Mouse (Mus musculus) gastrocnemius, postnatal 14 days (tissue): ENCODE data around the gene Ppp2ca. TPM values are rescaled to one million over a fixed set of nuclear protein-coding genes. Genes with fewer than 3 reads are reported as not detected.
"Not testable (repeated sequence)": the region's sequence is repeated elsewhere in the genome, so short reads cannot be mapped to it uniquely, and the experiment has no call there.

Experiments used
- DNase-seq: peaks from one replicate; pipeline ENCODE4 v3.0.0; 2021; ENCODE audit warnings: mixed read lengths
- intact Hi-C: fragments of 180-260 bp; cut with DNase I; formaldehyde crosslinking; loops from one replicate; pipeline ENCODE4 v1.15.1; 2025; ENCODE audit warnings: low total_unique reads
- microRNA-seq, 2 experiments: library from miRNA; unstranded; fragments of <30 nt; microRNA quantifications; one replicate each; pipeline ENCODE4 v1.2.0; 2021
- total RNA-seq, 2 experiments: library from RNA; stranded (reverse); gene quantifications; 2 replicates each; pipeline ENCODE4 v1.2.3; 2021

The Ppp2ca gene
- total RNA-seq, 2 experiments from 2014 or later = 40.8 to 41.4 TPM

DNA sequence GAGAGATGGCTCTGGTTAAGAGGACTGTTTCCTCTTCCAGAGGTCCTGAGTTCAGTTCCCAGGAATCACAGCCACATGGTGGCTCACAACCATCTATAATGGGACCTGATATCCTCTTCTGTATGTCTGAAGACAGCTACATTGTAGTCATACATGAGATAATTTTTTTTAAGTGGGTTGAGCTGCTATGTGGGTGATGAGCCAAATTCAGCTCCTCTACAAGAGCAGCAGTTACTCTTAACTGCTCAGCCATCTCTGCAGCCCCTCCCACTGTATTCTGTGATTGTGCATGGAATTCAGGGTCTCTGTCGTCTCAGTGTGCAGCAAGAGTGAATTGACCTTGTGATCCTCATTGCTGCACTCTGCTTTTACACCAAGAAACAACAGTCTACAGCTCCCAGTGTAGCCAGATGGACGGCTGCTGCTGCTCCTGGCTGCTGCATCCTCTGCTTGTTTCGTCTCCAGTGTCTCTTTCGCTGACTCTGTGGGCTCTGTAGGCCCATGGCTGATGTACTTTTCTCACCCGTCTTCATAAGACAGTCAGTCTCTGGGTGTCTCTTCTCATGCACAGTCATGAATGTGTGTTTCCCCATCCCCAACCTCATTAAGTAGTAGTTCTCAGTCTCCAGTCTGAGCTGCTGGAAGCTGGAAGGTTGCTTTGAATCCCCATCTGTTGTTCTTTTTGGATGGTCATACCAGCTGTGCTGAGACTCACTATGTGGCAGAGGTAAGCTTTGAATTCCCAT lies 30.0 kb downstream of the Ppp2ca start:
- intact Hi-C loops = no loop called here
- no peak for DNase-seq

DNA sequence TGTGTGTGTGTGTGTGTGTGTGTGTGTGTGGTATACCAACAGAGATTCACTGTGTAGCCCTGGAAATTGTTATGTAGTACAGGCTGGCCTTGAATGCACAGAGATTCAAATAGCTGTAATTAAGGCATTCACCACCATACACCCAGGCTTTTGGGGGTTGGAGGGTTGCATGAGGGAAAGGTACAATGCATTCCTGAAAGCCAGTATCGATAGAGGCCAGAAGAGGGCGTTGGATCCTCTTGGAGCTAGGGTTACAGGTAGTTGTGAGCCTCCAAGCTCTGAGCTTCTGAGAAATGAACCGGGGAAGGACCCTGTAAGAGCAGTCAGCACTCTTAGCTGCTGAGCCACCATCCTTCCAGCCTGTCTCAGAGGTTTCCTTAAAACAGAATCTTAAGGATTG lies 30.7 kb downstream of the Ppp2ca start:
- intact Hi-C loops = no loop called here
- DNase-seq = no peak

DNA sequence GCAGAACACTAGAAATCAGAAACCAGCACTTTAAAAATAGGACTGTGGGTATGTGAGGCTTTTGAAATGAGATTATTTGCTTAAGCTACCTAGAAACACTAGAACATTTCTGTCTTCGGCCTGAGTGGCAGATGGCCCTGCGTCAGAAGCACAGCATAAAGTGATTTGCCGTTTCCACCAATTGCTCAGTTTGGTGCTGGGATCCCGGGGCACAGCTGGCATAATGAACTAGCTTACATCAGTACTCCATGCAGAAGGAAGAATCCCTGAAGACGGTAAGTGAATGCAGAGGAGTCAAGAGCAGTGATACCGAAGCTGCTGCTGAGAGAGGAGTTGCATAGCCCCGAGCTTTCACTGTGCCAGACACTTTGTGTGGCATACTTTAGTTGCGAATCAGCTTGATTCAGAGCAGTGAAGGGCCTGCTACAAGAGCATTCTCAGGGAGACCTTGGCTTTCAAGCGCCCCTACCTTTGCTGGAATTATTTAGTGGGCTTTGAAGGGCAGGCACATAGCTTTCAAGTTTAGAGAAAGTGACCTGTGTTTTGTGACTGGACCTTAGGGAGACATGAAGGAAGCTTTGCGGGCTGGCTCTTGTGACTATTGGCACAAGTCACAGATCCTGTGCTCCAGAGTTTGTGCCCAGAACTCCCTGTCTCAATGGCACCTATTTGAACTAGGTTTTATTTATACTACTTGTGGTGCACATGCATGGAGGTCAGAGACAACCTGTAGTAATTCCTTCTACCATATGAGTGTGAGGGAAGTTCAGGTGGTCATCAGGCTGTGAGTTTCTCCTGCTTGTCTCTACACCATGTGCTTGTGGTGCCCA lies 31.4 kb downstream of the Ppp2ca start:
- intact Hi-C loops = no loop called here
- peak; percentile 6 for DNase-seq

DNA sequence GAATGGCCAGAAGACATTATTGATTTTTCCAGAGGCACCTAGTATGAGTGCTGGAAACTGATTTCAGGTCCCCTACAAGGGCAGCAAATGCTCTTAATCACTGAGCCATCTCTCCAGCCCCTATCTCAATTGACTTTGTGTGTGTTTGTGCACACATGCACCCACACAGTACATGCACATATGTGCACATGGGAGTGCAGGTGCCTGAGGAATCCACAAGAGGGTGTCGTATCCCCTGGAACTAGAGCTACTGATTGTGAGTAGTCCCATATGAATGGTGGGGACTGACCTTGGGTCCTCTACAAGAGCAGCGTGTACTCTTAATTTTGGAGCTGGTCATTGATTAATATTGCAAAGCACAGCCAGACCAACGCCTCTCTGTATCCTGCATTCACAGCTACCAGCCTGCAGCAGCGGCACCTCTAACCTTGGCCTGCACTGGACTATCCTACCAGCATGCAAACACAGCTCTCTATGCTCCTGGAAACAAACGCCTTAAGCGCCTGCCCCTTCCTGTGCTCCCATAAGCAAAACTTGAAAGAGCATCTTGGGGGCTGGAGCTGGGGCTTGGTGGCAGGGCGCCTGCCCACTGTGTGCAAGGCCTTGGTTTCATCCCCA lies 32.1 kb downstream of the Ppp2ca start:
- intact Hi-C loops = no loop called here
- no peak for DNase-seq

DNA sequence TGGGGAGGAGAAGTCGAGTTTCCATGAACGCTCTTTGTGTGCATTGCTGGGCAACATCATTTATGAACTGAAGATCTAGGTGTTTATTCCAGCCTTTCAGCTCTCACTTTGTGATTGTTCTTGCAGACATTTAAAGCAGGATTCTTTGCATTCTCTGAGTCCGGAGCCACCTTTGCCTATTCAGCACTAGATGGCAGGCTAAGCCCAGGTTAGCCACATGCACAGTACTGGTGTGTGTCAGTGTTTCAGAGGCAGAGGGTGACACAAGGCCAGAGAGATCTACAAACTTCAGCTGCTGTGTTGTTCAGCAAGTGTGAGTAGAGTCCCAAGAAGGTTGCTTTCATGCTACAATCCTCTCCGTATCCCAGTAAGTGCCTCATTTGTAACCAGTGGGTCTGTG lies 45.2 kb downstream of the Ppp2ca start:
- intact Hi-C loops = not testable (repeated sequence)
- DNase-seq = peak; percentile 30

DNA sequence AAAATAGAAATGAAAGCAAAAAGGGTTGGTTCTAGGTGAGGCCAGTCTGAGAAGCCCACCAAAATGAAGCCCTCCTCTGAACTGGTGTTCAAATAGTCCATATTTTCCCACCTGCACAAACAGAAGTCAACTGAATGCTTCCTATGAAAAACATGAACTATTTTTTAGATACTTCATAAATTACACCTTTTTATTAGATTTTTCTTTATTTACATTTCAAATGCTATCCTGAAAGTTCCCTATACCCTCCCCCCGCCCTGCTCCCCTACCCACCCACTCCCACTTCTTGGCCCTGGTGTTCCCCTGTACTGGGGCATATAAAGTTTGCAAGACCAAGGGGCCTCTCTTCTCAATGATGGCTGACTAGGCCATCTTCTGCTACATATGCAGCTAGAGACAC lies 46.9 kb downstream of the Ppp2ca start, which contains the start of gene Olfr1373:
Olfr1373 (minus strand) TSS at position 101 of the 400 bp plus-strand sequence.
- intact Hi-C loops, DNase-seq: not testable (repeated sequence)

DNA sequence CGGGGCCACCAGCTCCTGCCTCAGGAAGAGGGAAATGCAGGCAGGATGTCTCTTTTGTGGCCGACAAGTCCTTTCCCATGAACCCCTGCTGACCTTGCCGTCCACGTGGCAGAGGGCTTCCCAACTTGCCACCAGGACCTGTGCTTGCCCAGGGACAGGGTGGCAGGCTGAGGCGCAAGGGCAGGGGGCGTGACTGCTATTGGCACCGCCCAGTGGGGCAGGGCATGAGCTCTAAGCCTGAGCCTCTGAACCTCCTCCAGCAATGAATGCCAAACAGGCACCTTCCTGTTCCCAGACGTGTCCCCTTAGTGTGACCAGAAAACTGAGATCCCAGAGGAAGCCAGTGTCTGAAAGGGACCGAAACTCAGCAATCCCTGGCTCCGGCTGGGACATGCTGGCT lies 65.4 kb downstream of the Ppp2ca start:
- peak; percentile 27 for DNase-seq
- intact Hi-C loops = no loop called here

DNA sequence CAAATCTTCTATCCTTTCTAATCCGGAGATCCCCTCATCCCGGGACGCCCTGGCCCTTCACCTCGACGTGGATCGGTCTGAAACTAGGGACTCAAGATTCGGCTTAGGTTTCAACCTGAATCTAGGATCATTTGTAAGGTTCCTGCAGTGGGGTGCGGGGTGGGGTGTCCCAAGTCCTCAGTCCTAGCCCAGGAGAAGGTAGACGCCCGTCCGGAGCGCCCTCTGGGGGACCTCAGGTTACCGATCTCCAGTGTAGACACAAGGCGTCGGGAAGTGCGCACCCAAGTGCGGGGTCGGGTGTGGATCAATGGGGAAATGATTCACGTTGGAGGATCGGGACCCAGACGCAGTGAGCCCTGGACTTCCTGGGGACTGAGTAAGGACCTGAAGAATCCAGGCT lies 68.6 kb downstream of the Ppp2ca start:
- DNase-seq = peak; percentile 13
- intact Hi-C loops = no loop called here

DNA sequence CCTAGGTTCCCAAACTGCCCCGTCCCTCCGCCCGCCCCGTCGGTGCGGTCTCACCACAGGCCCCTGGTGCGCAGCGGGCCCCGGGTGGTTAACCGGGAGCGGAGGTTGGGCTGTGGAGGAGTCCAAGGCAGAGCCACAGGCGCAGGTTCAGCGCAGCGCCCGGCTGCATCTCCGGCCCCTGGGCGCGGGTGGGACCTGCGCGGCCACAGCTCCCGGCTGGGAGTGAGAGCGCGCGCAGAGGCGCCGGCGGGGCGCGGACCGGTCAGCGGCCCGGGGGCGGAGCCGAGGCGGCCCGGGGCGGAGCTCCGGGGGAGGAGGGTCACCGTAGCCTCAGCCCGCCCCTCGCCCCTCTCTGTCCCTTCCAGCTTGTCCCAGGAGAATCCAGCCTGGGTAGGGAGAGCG lies 69.4 kb downstream of the Ppp2ca start:
- DNase-seq, intact Hi-C loops: not testable (repeated sequence)

DNA sequence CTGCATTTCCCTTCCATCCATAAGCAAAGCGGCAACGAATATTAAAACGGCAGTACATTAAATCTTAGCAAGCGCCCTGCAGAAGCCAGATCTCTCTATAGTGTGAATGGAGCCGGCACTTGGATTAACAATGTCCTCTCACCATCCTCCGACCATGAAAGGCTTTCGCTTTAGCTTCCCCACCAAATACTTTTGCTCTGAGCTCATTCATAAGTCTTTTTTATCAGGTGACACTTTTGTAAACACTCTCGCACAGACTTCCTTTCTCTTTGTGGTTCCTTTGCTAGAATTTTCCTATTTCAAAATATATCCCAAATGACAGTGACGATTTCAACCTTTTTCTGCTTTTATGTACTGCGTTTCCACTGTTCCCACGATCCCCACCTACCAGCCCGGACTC lies 70.0 kb downstream of the Ppp2ca start:
- intact Hi-C loops = no loop called here
- DNase-seq = no peak

Small RNA genes lying within 50 kb of the gene (microRNA-seq; reads per million reads assigned to microRNA genes)
- gene Gm24157 (0 reads per million in 2 experiments), gene Mir3061 (3.5 to 4.5 reads per million in 2 experiments)

Other genes starting within 250 kb of the Ppp2ca start
- 1 to 10 TPM; 2.0 to 5.0 TPM for gene Jade2, start 241.0 kb upstream of the Ppp2ca start, total RNA-seq
- 10 to 100 TPM; 14.8 to 16.2 TPM for gene Cdkn2aipnl, start 131.0 kb upstream of the Ppp2ca start, total RNA-seq
- gene Ube2b, start 97.9 kb upstream of the Ppp2ca start, total RNA-seq = 100 to 1,000 TPM; 248 to 274 TPM
- gene Cdkl3, start 94.5 kb upstream of the Ppp2ca start, total RNA-seq = 1 to 10 TPM; 2.8 to 4.2 TPM
- gene Olfr1373, start 46.8 kb downstream of the Ppp2ca start, total RNA-seq = not detected
- not detected for gene Olfr1371, start 115.3 kb downstream of the Ppp2ca start, total RNA-seq
- gene Skp1a, start 133.3 kb downstream of the Ppp2ca start, total RNA-seq = 100 to 1,000 TPM; 244 to 247 TPM
- gene Tcf7, start 184.3 kb downstream of the Ppp2ca start, total RNA-seq = 1 to 10 TPM; 1.9 to 2.0 TPM